Comparison of ENCODE assay signal across 8 mouse cellular contexts in genomic region chr1:36307495-36308280, GRCm38 (mm10). TPM values are rescaled to one million over a fixed set of nuclear protein-coding genes. Genes with fewer than 3 reads are reported as not detected.
A peak's percentile ranks its signal among the peaks of the same experiment; 100 is the strongest.
DNase-seq lines count a peak whose midpoint lies in the region; ATAC-seq and TF ChIP-seq lines count a peak whose summit lies in the region.

Gene Arid5a, plus strand, starts transcription at chr1:36307733.

- peaks cover 5% of the 10 kb centered on the region for H3K4me1 ChIP-seq in ES-Bruce4 (ENCODE audit: control insufficient read depth, insufficient read depth, low read length)
- H3K4me1 ChIP-seq in forebrain, embryonic 14.5 days (ENCODE audit: control insufficient read depth, insufficient read depth, low read length), result peaks cover 10% of the 10 kb centered on the region
- H3K4me1 ChIP-seq in lung, adult 2 months (ENCODE audit: control insufficient read depth, insufficient read depth, low read length), result peaks cover 14% of the 10 kb centered on the region

- DNase-seq in forebrain, embryonic 14.5 days (ENCODE audit: low spot score), result peak; percentile 97
- peak; percentile 74 for DNase-seq in heart, postnatal 25 days (ENCODE audit: low spot score)
- DNase-seq in layer of hippocampus, adult 18-20 months (ENCODE audit: low spot score in 2 of 2), result peak; percentile 77 to 91
- DNase-seq in lung, adult 2 months, result peak; percentile 85
- peak; percentile 89 to 93 for DNase-seq in thymus, adult 18-20 months

- H3K27ac ChIP-seq in ES-Bruce4 (ENCODE audit: insufficient read depth, low read length), result peak within 1 kb of the TSS; percentile 17; the same call in 1 of the 2 replicates
- H3K27ac ChIP-seq in forebrain, embryonic 14.5 days (ENCODE audit: low read depth, low read length), result 0 out of 2 replicates have a peak within 1 kb of the TSS, but pooled peaks have one; percentile 17

- TF ChIP-seq CTCF in ES-Bruce4 (IDR thresholded peaks at IDR 0.05; ENCODE audit: low read depth, low read length), result no peak
- no peak for TF ChIP-seq CTCF in lung, adult 2 months (IDR thresholded peaks at IDR 0.05; ENCODE audit: insufficient read depth, low read length)

- WGBS in forebrain, embryonic 14.5 days, result under 1% methylated on average over 65 of the region's 65 CpGs
- WGBS in lung, adult 2 months, result 1% methylated on average over 65 of the region's 65 CpGs

- peak; percentile 82 for ATAC-seq in cerebellum, adult (ENCODE audit: insufficient number of reproducible peaks, low FRiP score, low TSS enrichment)
- ATAC-seq in forebrain, embryonic 14.5 days, result peak; percentile 91
- peak; percentile 67 for ATAC-seq in neutrophil, adult 5-6 weeks (ENCODE audit: extremely low read depth, insufficient number of reproducible peaks, low FRiP score, poor library complexity, severe bottlenecking)

- peak within 1 kb of the TSS; percentile 89 for H3K4me2 ChIP-seq in forebrain, embryonic 14.5 days (ENCODE audit: low read length)

- 0 out of 2 replicates have a peak, but pooled peaks have one; percentile 8 for TF ChIP-seq EP300 in ES-Bruce4 (IDR thresholded peaks at IDR 0.05; ENCODE audit: insufficient read depth, low read depth, low read length)

- no peaks in the 10 kb centered on the region for H3K9me3 ChIP-seq in ES-Bruce4 (replicated peaks; ENCODE audit: control insufficient read depth, insufficient read depth, low read length, poor library complexity, severe bottlenecking)
- no peaks in the 10 kb centered on the region for H3K9me3 ChIP-seq in forebrain, embryonic 14.5 days (replicated peaks; ENCODE audit: control insufficient read depth, low read length)

- H3K36me3 ChIP-seq in ES-Bruce4 (ENCODE audit: control insufficient read depth, insufficient read depth, low read length, poor library complexity, severe bottlenecking), result no peaks in the 10 kb centered on the region
- H3K36me3 ChIP-seq in forebrain, embryonic 14.5 days (ENCODE audit: control insufficient read depth, insufficient read depth, low read length), result no peaks in the 10 kb centered on the region

- peak; percentile 99 for TF ChIP-seq POLR2A in ES-Bruce4 (IDR thresholded peaks at IDR 0.05; ENCODE audit: insufficient read depth, low read length)
- TF ChIP-seq POLR2A in lung, adult 2 months (IDR thresholded peaks at IDR 0.05; ENCODE audit: borderline replicate concordance, extremely low read depth, low read depth, low read length), result peak; percentile 100

- intact Hi-C loops in heart, postnatal 25 days (cut with DNase I), result no loop called here

- peak within 1 kb of the TSS; percentile 57 for H3K9ac ChIP-seq in ES-Bruce4 (ENCODE audit: low read depth, poor library complexity, severe bottlenecking)
- peak within 1 kb of the TSS; percentile 58 for H3K9ac ChIP-seq in forebrain, embryonic 14.5 days (ENCODE audit: low read length)

- no peaks in the 10 kb centered on the region for H3K27me3 ChIP-seq in ES-Bruce4 (ENCODE audit: control insufficient read depth, insufficient read depth, low read length, poor library complexity, severe bottlenecking)
- H3K27me3 ChIP-seq in forebrain, embryonic 14.5 days (replicated peaks; ENCODE audit: control insufficient read depth, insufficient read depth, low read length), result peaks cover 12% of the 10 kb centered on the region; the same call in 1 of the 2 replicates

- peak within 1 kb of the TSS; percentile 69 for H3K4me3 ChIP-seq in ES-Bruce4 (ENCODE audit: low read depth, low read length)
- peak within 1 kb of the TSS; percentile 43 for H3K4me3 ChIP-seq in forebrain, embryonic 14.5 days (ENCODE audit: low read depth, low read length)
- peak within 1 kb of the TSS; percentile 79 for H3K4me3 ChIP-seq in lung, adult 2 months (replicated peaks; ENCODE audit: extremely low read depth, low read depth, low read length)

RNA-seq across cellular contexts. Expression of gene Arid5a, which starts in this region (rescaled TPM):
- 3.5 and 4.1 TPM in 2 replicates for polyA plus RNA-seq in ES-Bruce4 (2011; ENCODE audit: insufficient read depth, insufficient read length, low read depth, missing spikeins)
- polyA plus RNA-seq in forebrain, embryonic 14.5 days (2014; fragmentation: Nextera tagmentation; extraction: Ambion mirVana), result 1.8 and 2.0 TPM in 2 replicates
- 10 to 100 TPM in 1 of 2 experiments, 1 to 10 TPM in 1; 7.0 to 11.1 TPM for total RNA-seq in heart, postnatal 25 days (2021)
- 10 to 100 TPM; 15.2 to 16.4 TPM for total RNA-seq in layer of hippocampus, adult 18-20 months (2021)
- polyA plus RNA-seq in lung, adult 2 months (2012; rRNA removed), result 11.2 and 13.8 TPM in 2 replicates
- total RNA-seq in neutrophil, adult 5-6 weeks (2017), result 199 and 207 TPM in 2 replicates

Comparison
In these comparisons a context has a peak if more than half of its experiments do, and no peak if none do; other contexts are left out.
1. Peak in every context shown above with its lines: DNase-seq, ATAC-seq, H3K4me3 ChIP-seq and H3K27ac ChIP-seq.
2. RNA of gene Arid5a (total RNA-seq): 199 to 207 TPM in neutrophil, adult 5-6 weeks; 15.2 to 16.4 TPM in layer of hippocampus, adult 18-20 months and 7.0 to 11.1 TPM in heart, postnatal 25 days; every median in the first group is over 10 times any median in the second.